Mouse (Mus musculus): ENCODE measurements around the gene Scube1.

The Scube1 gene

DNA sequence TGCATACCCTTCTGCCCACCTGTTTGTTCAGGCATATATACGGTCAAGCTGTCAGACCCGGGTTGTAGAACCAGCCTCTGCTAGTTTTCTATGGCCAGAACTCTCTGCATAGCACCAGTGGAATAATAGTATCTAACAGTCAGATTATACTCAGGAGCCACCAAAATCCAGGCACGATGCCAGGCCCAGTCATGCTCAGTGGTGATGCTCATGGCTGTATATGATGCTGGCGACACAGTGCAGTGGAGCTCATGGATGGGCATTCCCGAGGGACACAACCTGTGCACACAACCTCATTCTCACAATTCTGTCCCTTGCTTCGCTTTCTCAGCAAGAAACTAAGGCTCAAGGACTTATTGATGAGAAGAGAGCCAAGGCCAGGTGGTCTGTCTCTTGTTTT, 58.8 kb downstream of the Scube1 start:
- DNase-seq (ENCODE audit: low read depth, low spot score): no peak

DNA sequence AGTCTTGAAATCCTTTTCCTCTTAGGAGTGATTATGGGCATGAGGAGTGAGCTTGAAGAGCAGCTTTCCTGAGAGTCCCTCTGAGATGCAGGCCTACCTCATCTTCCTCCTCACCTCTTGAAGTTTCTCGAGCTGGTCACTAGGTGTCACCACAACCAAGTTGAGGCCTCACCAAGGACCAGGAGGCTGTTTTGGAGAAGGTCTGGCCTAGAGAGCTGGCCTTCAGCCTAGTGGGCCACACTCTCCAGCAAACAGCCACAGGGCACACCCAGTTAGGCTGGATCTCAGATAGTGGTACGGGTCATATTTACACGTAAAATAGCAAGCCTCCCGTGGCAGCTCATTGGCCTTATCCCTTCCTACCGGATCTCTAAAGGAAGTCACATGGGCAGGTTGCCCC, 60.1 kb downstream of the Scube1 start:
- peak; percentile 33 for DNase-seq (ENCODE audit: low read depth, low spot score)

- DNase-seq (ENCODE audit: low read depth, low spot score): no peak
Measured at GRCm38 (mm10) chr15:83663066-83663465, 61.8 kb downstream of the Scube1 start.

GRCm38 (mm10) chr15:83662106-83662505, 62.7 kb downstream of the Scube1 start:
- peak; percentile 43 for DNase-seq (ENCODE audit: low read depth, low spot score)

DNA sequence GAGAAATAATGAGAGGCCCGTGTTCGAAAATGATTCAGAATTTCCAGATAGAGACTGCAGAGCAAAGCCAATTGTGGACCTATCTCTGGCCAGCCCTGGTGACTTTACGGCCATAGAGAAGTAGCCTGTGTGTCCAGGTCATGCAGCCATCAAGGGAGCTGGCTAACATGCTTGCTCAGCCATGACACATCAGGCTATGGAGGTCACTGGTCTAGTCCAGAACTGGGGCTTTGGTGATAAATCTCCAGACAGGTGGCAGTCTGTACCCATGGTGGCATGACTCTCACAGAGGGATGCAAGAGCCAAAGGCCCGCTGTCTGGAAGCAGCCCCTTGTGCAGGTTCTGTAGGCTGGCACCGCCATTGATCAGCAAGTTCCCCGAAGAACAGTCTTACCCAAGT, 82.3 kb downstream of the Scube1 start:
- no peak for DNase-seq (ENCODE audit: low read depth, low spot score)

GRCm38 (mm10) chr15:83640208-83640607, 84.6 kb downstream of the Scube1 start:
- DNase-seq (ENCODE audit: low read depth, low spot score): no peak

GRCm38 (mm10) chr15:83639160-83639559, 85.7 kb downstream of the Scube1 start:
- no peak for DNase-seq (ENCODE audit: low read depth, low spot score)

- no peak for DNase-seq (ENCODE audit: low read depth, low spot score)
Measured at GRCm38 (mm10) chr15:83638196-83638899, 86.5 kb downstream of the Scube1 start.

- DNase-seq (ENCODE audit: low read depth, low spot score): no peak
Measured at GRCm38 (mm10) chr15:83636759-83637158, 88.1 kb downstream of the Scube1 start.

GRCm38 (mm10) chr15:83635251-83635650, 89.6 kb downstream of the Scube1 start:
- no peak for DNase-seq (ENCODE audit: low read depth, low spot score)

DNA sequence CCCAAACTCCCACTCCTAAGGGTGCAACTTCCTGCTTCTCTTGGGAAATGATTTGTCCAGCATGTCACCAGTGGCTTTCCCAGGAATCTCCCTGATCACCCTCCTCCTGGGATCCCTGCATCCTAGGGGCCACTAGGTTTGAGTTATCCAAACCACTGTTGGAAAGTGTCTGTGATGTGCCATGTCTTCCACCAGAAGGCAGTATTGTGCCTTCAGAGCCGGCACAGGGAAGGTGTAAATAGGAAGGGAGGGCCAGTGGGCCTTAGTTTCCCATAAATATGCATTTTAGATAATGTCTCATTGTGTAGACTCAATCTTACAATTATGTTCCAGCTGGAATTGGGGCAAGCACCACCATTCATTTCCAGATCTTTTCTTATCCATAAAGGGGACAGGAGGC, 90.7 kb downstream of the Scube1 start:
- no peak for DNase-seq (ENCODE audit: low read depth, low spot score)

GRCm38 (mm10) chr15:83631071-83631470, 93.8 kb downstream of the Scube1 start:
- no peak for DNase-seq (ENCODE audit: low read depth, low spot score)

- no peak for DNase-seq (ENCODE audit: low read depth, low spot score)
Measured at GRCm38 (mm10) chr15:83629716-83630115, 95.1 kb downstream of the Scube1 start.

DNA sequence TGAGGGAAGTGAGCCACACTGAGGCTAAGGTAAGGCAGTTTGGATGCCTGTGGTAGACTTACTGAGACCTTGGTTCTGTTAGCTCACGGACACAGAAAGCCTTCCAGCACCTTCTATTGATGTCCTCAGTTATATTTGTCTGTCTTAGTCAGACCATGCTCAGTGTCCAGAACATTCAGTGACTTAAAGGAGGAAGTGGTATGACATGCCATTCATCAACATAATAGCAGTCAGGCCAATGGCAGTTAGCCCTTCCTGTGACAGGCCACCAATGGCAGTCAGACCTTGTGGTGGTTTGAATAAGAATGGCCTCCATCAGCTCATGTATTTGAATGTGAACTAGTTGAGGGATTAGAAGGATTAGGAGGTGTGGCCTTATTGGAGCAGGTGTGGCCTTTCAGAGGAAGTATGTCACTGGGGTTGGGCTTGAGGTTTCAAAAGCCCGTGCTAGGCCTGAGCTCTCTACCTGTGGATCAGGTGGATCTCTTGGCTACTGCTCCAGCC, 98.6 kb downstream of the Scube1 start:
- no peak for DNase-seq (ENCODE audit: low read depth, low spot score)

GRCm38 (mm10) chr15:83615245-83615644, 109.6 kb downstream of the Scube1 start:
- DNase-seq (ENCODE audit: low read depth, low spot score): no peak

DNA sequence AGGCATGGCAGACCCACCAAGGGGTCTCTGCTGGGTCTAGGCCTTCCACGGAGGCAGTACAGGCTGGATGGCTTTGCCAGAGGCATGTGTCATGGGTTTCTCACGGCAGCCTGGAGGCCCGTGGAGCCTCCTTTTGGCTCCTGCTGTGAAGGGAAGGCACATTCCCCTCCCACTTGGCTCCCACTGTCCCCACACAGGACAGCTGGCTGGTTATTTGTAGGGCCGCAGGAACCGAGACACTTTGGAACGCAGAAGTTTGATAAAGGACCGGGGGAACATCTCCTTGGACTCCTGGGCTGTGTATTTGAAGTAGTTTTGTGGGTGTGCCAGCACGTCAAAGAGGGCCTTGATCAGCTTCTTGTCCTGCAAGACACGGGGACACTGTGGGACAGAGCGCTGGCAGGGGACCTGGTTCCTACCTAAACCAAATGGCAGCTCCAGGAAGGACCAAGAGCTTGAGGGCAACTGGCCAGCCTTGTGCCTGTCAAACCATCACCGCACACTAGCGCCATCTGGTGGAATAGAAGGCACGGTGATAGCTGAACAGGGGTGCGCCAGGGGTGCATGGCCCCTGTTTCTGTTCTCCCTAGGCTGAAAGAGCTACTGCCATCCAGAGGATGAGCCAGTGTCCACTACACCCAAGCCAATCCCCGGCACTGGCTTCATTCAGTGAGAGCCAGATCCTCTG, 117.6 kb downstream of the Scube1 start:
- peak; percentile 70 for DNase-seq (ENCODE audit: low read depth, low spot score)

GRCm38 (mm10) chr15:83606700-83607099, 118.1 kb downstream of the Scube1 start:
- DNase-seq (ENCODE audit: low read depth, low spot score): no peak

- no peak for DNase-seq (ENCODE audit: low read depth, low spot score)
Measured at GRCm38 (mm10) chr15:83606216-83606615, 118.6 kb downstream of the Scube1 start.

DNA sequence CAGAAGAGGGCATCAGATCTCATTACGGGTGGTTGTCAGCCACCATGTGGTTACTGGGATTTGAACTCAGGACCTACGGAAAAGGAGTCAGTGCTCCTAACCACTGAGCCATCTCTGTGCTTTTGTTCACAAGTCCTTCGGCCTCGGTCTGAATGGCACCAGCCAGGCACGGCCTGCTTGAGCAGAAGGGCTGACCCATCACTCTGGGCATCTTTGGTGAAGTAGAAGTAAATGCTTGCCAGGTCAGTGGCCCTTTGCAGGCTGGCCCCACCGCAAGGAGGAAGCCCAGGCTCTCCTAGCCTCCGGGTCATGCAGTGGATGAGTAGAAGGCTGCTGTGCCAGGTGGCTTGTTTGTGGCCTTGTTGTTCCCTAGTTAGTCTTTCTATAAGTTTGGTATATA, 121.4 kb downstream of the Scube1 start:
- no peak for DNase-seq (ENCODE audit: low read depth, low spot score)

DNA sequence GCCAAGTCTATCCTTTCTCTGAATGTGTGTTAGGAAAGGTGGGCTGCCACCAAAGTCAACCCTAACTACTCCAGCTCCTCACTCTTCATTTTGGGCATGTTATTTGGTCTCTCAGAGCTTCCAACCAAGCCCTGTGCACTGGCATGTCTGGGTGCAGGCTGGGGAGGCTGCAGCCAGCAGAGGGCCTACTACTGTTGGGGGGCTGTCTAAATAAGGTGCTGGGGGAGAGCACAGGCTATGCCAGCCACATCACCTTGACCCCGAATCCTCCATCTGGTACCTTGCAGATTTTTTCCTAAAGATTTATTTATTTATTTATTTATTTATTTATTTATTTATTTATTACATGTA, 121.8 kb downstream of the Scube1 start:
- DNase-seq (ENCODE audit: low read depth, low spot score): no peak

GRCm38 (mm10) chr15:83602372-83603045, 122.3 kb downstream of the Scube1 start:
- DNase-seq (ENCODE audit: low read depth, low spot score): no peak

DNA sequence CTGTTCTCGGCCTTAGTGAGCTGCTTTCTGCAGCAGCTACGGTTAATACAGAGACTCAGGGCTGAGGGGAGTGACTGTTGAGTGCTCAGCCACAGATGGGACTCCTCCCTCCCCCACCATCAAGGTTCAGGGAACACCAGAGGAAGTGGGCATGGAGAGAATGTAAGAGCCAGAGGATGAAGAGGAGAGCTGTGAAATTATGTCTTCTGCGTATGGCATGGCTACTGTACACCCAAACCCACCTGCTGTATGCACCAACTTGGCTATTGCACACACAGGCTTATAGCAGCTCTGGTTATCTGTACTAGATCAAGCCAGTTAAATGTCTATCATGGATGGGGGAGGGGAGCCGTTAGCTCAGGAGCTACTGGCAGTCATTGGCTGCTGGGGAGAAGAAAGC, 123.6 kb downstream of the Scube1 start:
- no peak for DNase-seq (ENCODE audit: low read depth, low spot score)

GRCm38 (mm10) chr15:83596833-83597232, 128.0 kb downstream of the Scube1 start:
- DNase-seq (ENCODE audit: low read depth, low spot score): no peak
